Mouse (Mus musculus) G1E (cell line): ENCODE data around the gene Deaf1.

Source experiments
- CTCF ChIP-seq: IDR thresholded peaks from 2 replicates; pipeline ENCODE4 v1.5.1; 2012; ENCODE audit warnings: low read depth, low read length, inconsistent platforms, mixed read lengths
- GATA1 ChIP-seq: IDR thresholded peaks from 2 replicates; pipeline ENCODE4 v1.6.1; 2012; ENCODE audit warnings: borderline replicate concordance, low read length, inconsistent platforms, mixed read lengths
- POLR2AphosphoS5 ChIP-seq: IDR thresholded peaks from 2 replicates; pipeline ENCODE4 v1.6.1; 2012; ENCODE audit warnings: low read depth, low read length, inconsistent platforms; ENCODE audit not compliant: insufficient replicate concordance

DNA sequence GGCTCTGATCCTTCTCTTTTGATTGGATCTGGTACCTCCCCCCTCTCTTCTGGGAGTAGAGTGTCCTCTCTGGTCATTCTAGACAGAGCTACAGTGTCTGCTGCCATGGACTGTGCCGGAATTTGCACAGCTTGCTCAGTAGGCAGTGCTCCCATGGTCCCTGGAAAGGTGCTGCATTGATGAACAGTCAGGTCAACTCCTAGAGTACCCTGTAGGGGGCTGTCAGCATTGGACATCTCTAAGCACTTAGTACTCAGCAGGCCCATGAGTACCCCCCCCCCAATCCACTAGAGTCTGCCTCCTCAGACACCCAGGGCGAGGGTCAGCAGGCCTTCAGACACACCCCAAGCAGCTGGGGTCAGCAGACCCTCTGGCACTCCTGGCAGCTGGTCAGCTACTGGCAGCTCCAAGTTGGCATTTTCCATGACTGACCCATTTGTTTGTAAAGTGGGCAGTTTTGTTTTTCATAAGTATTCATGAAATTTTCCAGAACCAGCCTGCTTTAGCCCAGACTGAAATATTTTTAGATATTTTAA lies 7.6 kb upstream of the Deaf1 start:
- TF ChIP-seq CTCF, result no peak
- no peak for TF ChIP-seq GATA1
- no peak for TF ChIP-seq POLR2AphosphoS5
